Mouse (Mus musculus): ENCODE data around the gene Vwce.

The Vwce gene

DNA sequence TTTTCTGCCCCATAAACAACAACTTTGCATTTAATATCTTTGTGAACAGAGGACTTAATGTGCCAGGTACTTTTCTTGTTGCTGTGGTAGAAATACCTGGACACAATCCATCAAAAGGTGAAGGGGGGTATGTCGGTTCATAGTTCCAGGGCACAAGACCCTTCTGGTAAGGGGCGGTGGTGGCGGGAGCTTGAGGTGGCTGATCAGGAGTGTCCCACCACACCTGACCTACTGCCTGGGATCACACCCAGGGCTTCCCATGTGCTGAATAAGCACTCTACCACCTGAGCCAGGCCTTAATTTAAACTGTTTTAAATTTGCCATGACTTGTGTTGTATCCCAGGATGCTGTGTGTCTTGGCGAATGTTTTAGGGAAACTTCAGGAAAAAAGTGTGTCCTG, 57.1 kb downstream of the Vwce start:
- no peak for DNase-seq (ENCODE audit: low read depth, low spot score)

- no peak for DNase-seq (ENCODE audit: low read depth, low spot score)
Measured at GRCm38 (mm10) chr19:10691660-10692059, 57.6 kb downstream of the Vwce start.

DNA sequence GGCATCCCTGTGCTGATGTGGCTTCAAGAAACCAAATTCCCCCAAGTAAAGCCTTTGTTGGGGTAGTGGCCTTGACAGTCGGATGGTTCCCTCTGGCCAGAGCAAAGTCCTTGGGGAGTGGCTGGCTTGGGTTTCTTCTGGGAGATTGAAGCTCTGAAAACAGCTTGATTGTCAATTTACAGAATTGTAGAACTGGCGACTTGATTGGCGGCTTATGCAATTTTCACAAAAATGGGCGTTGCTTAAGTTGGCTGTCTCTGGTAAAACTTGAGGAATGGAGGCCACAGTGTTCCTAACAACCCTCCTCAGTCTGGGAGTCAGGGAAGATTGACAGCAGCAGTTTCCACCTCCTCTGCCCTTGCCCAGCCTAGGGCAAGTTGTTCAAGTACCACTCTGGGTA, 58.3 kb downstream of the Vwce start:
- DNase-seq (ENCODE audit: low read depth, low spot score): no peak

- DNase-seq (ENCODE audit: low read depth, low spot score): no peak
Measured at GRCm38 (mm10) chr19:10693926-10694682, 60.1 kb downstream of the Vwce start.

DNA sequence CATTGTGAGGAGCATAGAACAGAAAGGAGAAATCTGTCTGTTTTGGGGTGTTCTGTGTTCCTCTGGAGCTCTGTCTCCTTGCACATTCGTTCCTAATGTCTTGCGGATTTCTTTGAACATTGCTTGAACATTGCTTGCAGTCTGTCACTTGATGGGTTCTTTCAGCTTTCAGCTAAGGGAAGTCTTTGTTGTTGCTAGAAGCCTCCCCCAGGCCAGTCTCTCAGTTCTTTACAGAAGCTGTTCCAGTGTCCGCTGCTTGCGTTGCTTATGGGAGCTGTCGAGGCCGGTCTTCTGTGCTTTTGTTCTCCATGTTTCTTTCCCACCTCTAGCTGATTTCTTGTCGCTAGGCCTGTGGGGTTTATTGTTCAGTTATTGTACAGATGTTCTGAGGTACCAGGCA, 61.8 kb downstream of the Vwce start:
- DNase-seq (ENCODE audit: low read depth, low spot score): no peak

DNA sequence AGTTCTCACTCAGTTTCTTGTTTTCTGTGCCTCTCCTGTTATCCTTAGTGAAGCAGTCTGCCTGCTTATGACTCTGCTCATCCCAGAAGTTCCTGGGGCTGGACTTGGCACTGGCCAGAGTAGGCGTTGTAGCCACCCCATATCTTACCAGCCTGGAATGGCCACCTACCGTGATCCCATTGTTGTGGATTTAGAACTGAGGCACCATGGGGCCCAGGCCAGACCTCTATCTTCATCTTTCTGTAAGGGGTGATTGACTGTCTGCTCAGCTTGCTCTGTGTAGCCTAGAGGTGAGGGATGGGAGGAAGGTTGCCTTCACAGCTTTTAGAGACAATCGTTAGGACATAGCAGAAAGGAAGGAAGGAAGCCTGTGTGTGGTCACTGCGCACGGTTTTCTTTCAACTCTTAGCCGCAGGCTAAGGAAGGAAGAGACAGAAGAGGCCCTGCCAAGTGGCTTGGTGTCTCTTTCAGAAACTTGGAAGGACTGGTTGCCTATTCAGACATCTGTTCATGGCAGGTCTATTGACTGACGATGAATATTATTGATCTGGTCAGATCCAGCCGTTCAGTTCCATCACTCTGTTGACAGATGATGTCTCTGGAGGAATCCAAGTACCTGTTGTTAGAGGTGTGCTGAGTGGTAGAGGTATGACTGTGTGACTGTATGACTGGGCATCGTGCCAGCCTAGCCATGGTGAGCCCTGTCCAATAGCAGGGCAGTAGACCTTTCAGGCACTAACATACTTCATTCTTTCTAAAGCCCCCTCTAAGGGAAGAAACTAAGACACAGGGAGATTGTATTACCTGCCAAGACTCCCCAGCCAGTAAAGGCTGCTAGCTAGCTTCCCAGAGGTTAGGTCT, 64.3 kb downstream of the Vwce start:
- peak; percentile 36 for DNase-seq (ENCODE audit: low read depth, low spot score)

DNA sequence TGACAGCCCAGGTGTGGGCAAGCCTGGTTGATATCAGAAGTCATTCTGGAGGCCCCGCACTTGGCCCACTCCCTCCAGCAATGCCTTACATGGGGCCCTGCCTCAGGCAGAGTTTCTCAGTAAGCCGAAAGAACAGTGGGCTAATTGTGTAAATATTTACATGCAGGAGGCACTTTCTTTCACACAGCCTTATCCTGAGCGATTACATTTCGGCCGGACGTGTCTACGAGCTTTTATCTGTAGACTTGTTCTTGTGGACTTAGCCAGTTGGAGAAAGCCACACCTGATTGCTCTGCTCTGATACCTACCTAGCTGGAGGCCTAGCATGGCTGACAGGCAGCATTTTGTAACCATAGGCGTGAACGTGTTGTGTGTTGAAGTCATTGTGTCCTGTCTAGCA, 65.8 kb downstream of the Vwce start:
- no peak for DNase-seq (ENCODE audit: low read depth, low spot score)

- DNase-seq (ENCODE audit: low read depth, low spot score): peak; percentile 44
Measured at GRCm38 (mm10) chr19:10701013-10701726, 67.2 kb downstream of the Vwce start.

DNA sequence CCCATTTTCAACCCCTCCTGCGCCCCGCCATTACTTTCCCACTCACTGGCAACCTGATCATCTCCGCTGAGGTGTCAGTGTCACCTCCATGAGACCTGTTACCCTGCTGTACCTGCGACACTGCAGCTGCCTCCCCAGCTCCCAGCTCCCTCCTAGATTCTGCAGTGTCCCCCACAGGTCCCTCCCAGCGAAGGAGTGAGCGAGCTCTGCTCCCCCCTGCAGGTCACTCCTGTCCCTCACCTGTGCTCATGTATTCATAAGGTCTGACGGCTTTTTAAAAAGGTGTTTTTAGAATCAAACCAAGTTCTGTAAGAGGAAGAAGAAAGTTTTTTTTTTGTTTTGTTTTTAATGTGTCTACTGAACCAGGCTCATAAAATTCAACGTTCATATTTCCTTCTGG, 68.1 kb downstream of the Vwce start:
- no peak for DNase-seq (ENCODE audit: low read depth, low spot score)

DNA sequence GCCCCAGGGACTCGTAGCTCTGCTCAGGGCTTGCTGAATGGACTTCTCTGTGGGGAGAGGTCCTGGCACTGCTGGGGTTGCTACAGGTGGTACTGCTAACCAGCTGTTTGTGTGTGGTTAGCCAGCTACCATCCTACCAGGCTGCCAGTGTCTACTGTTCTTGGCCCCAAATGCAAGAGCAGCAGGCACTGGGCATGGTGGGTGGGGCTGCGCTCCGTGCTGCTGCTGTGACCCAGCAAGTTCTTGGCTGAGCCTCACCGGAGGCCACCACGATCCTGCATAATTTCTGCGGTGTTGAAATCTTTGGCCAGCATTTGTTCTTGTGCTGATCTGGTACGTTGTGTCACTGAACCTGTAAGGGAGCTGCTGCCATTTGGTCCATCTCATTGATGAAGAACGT, 69.5 kb downstream of the Vwce start:
- no peak for DNase-seq (ENCODE audit: low read depth, low spot score)

GRCm38 (mm10) chr19:10707087-10707875, 73.3 kb downstream of the Vwce start:
- no peak for DNase-seq (ENCODE audit: low read depth, low spot score)

DNA sequence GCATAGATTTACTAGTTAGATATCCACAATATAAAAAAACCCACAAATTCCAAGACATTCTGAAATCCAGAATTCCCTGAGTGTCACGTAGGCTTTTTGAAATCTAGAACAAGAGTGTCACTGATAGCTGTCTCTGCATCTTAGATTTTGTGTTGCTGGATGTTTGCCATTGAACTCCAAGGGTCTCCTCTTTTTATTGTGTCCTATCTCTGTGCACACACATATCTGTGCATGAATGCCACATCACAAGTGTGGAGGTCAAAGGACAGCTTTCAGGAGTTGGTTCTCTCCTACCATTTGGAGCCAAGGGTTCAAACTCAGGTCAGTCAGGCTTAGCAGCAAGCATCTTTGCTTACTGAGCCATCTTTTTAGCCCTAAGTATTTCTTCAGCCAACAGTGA, 73.9 kb downstream of the Vwce start:
- no peak for DNase-seq (ENCODE audit: low read depth, low spot score)

GRCm38 (mm10) chr19:10708900-10709299, 74.9 kb downstream of the Vwce start:
- DNase-seq (ENCODE audit: low read depth, low spot score): no peak

GRCm38 (mm10) chr19:10709360-10710087, 75.5 kb downstream of the Vwce start:
- DNase-seq (ENCODE audit: low read depth, low spot score): peak; percentile 82

- peak; percentile 41 for DNase-seq (ENCODE audit: low read depth, low spot score)
Measured at GRCm38 (mm10) chr19:10710088-10710511, 76.1 kb downstream of the Vwce start.

- no peak for DNase-seq (ENCODE audit: low read depth, low spot score)
Measured at GRCm38 (mm10) chr19:10710751-10711150, 76.7 kb downstream of the Vwce start.

GRCm38 (mm10) chr19:10712194-10712593, 78.2 kb downstream of the Vwce start:
- no peak for DNase-seq (ENCODE audit: low read depth, low spot score)

GRCm38 (mm10) chr19:10712646-10713045, 78.6 kb downstream of the Vwce start:
- no peak for DNase-seq (ENCODE audit: low read depth, low spot score)

DNA sequence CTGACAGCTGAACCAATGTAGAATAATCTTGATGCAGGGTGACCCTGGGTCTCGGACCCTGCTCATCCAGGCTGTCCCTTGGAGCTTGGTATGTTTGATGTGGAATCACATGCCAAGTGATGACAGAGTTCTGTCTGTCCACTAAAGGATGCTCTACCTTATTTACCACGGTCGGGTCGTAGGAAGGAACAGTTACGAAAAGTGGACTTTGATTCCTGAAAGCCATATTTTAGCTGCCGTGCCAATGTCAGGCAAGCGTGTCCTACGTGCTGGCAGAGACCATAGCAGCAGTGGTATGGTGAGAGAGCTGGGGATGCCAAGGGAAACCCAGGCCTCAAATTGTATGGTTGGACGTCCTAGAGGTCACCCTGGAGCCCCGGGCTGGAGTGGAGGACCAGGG, 79.5 kb downstream of the Vwce start:
- no peak for DNase-seq (ENCODE audit: low read depth, low spot score)

DNA sequence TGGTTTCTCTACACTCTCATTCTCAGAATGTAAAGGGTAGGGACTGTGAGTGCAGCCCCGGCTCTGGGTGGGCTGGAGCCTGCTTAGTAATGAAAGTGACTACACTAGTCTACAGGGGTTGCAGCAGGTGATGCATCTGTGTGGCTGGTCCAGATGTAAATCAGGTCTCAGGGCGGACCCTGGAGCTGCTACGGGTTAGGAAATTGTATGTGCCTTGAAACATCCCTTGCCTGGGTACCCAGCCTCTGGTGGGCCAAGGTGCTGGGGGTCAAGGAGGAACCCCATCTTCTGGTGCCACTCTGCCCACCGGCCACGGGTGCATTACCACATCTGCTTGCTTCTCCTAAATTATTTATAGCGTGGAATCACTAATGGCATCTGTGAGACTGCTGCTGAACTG, 80.2 kb downstream of the Vwce start:
- DNase-seq (ENCODE audit: low read depth, low spot score): no peak

Data from R1 (cell line).